ENCODE assay signal across 16 mouse cellular contexts in genomic region chr8:121880818-121881217, GRCm38 (mm10). TPM values are rescaled to one million over a fixed set of nuclear protein-coding genes. Genes with fewer than 3 reads are reported as not detected.
A peak's percentile ranks its signal among the peaks of the same experiment; 100 is the strongest.
DNase-seq lines count a peak whose midpoint lies in the region; ATAC-seq and TF ChIP-seq lines count a peak whose summit lies in the region.
"Had no signal": no experiment of that assay in that cellular context is flagged by ENCODE, and none has a peak within 500 bp of the region (broad histone marks: within the 10 kb centered on the region; RNA-seq: fewer than 3 reads in every experiment).

No protein-coding gene starts in this region.

- no peaks in the 10 kb centered on the region for H3K36me3 ChIP-seq in heart, adult 2 months (ENCODE audit: control insufficient read depth, insufficient read depth, low read length)
- peaks cover 44% of the 10 kb centered on the region for H3K36me3 ChIP-seq in midbrain, embryonic 13.5 days

- no peak for TF ChIP-seq EP300 in heart, adult 2 months (IDR thresholded peaks at IDR 0.05; ENCODE audit: insufficient read depth, low read depth, low read length)

- 73% methylated on average over 1 of the region's 1 CpGs for WGBS in heart, adult 2 months
- WGBS in lung, adult 2 months: 51% methylated on average over 1 of the region's 1 CpGs
- 85% methylated on average over 1 of the region's 1 CpGs for WGBS in midbrain, embryonic 13.5 days

- peak; percentile 68 for DNase-seq in heart, postnatal 4 days
- DNase-seq in heart, adult 2 months: no peak
- peak; percentile 63 for DNase-seq in lung, postnatal 10 days
- no peak for DNase-seq in lung, adult 2 months
- DNase-seq in R1 (ENCODE audit: low read depth, low spot score): peak; percentile 62
- peak; percentile 57 to 64 for DNase-seq in kidney, postnatal 4 days
- DNase-seq: adrenal gland, adult 8-10 months; cerebellum, adult 18-20 months; right cerebral cortex, postnatal 4 days; thymus, adult 18-20 months had no signal

- TF ChIP-seq CTCF in heart, adult 2 months (IDR thresholded peaks at IDR 0.05): no peak
- no peak for TF ChIP-seq CTCF in lung, adult 2 months (IDR thresholded peaks at IDR 0.05; ENCODE audit: insufficient read depth, low read length)

- no peak overlapping the region for H3K9ac ChIP-seq in heart, adult 2 months (ENCODE audit: low read depth, low read length)
- no peak overlapping the region for H3K9ac ChIP-seq in midbrain, embryonic 13.5 days (replicated peaks)
- H3K9ac ChIP-seq: embryonic facial prominence, embryonic 13.5 days; liver, embryonic 14.5 days; neural tube, embryonic 12.5 days had no signal

- no peaks in the 10 kb centered on the region for H3K79me2 ChIP-seq in heart, adult 2 months (replicated peaks; ENCODE audit: control insufficient read depth, insufficient read depth, low read length)

- intact Hi-C loops in heart, adult 2 months (cut with DNase I): no loop called here

- H3K27me3 ChIP-seq in heart, adult 2 months (ENCODE audit: control insufficient read depth, insufficient read depth, low read length): no peaks in the 10 kb centered on the region
- no peaks in the 10 kb centered on the region for H3K27me3 ChIP-seq in midbrain, embryonic 13.5 days
- H3K27me3 ChIP-seq: embryonic facial prominence, embryonic 13.5 days; neural tube, embryonic 12.5 days; Patski had no signal

- ATAC-seq in midbrain, embryonic 13.5 days: no peak
- ATAC-seq: hindbrain, postnatal 0 days; Patski had no signal

- TF ChIP-seq POLR2A in heart, adult 2 months (IDR thresholded peaks at IDR 0.05; ENCODE audit: insufficient read depth, low read depth, low read length): no peak
- TF ChIP-seq POLR2A in lung, adult 2 months (IDR thresholded peaks at IDR 0.05; ENCODE audit: borderline replicate concordance, extremely low read depth, low read depth, low read length): no peak

- no peaks in the 10 kb centered on the region for H3K9me3 ChIP-seq in midbrain, embryonic 13.5 days
- H3K9me3 ChIP-seq: embryonic facial prominence, embryonic 13.5 days; neural tube, embryonic 12.5 days had no signal

- H3K4me1 ChIP-seq in heart, adult 2 months (ENCODE audit: control insufficient read depth, insufficient read depth, low read length): no peaks in the 10 kb centered on the region
- H3K4me1 ChIP-seq in lung, adult 2 months (ENCODE audit: control insufficient read depth, insufficient read depth, low read length): no peaks in the 10 kb centered on the region
- H3K4me1 ChIP-seq in midbrain, embryonic 13.5 days (replicated peaks): no peaks in the 10 kb centered on the region
- H3K4me1 ChIP-seq: neural tube, embryonic 12.5 days had no signal

- H3K4me2 ChIP-seq in midbrain, embryonic 13.5 days (replicated peaks): no peak overlapping the region
- H3K4me2 ChIP-seq: embryonic facial prominence, embryonic 13.5 days; neural tube, embryonic 12.5 days had no signal

- H3K27ac ChIP-seq in heart, adult 2 months: no peak overlapping the region
- no peak overlapping the region for H3K27ac ChIP-seq in midbrain, embryonic 13.5 days
- H3K27ac ChIP-seq: embryonic facial prominence, embryonic 13.5 days; hindbrain, postnatal 0 days; liver, embryonic 14.5 days; neural tube, embryonic 12.5 days had no signal

- H3K4me3 ChIP-seq in heart, adult 2 months: no peak overlapping the region
- no peak overlapping the region for H3K4me3 ChIP-seq in lung, adult 2 months (replicated peaks; ENCODE audit: extremely low read depth, low read depth, low read length)
- H3K4me3 ChIP-seq in midbrain, embryonic 13.5 days (replicated peaks): no peak overlapping the region
- H3K4me3 ChIP-seq: embryonic facial prominence, embryonic 13.5 days; neural tube, embryonic 12.5 days had no signal

RNA-seq across cellular contexts. Expression of gene Slc7a5, which starts 26.7 kb away (rescaled TPM):
- total RNA-seq in heart, postnatal 4 days (2021): 10 to 100 TPM; 21.5 to 24.5 TPM
- 1 to 10 TPM; 3.1 to 4.6 TPM for total RNA-seq in heart, adult 2 months (2021)
- 5.0 and 5.2 TPM in 2 replicates for polyA plus RNA-seq in heart, adult 2 months (2012; rRNA removed)
- polyA plus RNA-seq in lung, adult 2 months (2012; rRNA removed): 11.4 and 12.1 TPM in 2 replicates
- polyA plus RNA-seq in midbrain, embryonic 13.5 days (2015; fragmentation: Nextera tagmentation; extraction: Ambion mirVana): 34.2 and 37.3 TPM in 2 replicates

RNA-seq across cellular contexts. Expression of gene Klhdc4, which starts 51.4 kb away (rescaled TPM):
- 10 to 100 TPM; 17.8 to 21.9 TPM for total RNA-seq in heart, postnatal 4 days (2021)
- total RNA-seq in heart, adult 2 months (2021): 10 to 100 TPM; 11.2 to 12.6 TPM
- polyA plus RNA-seq in heart, adult 2 months (2012; rRNA removed): 9.6 and 11.0 TPM in 2 replicates
- 32.9 and 36.1 TPM in 2 replicates for polyA plus RNA-seq in lung, adult 2 months (2012; rRNA removed)
- 45.5 and 45.7 TPM in 2 replicates for polyA plus RNA-seq in midbrain, embryonic 13.5 days (2015; fragmentation: Nextera tagmentation; extraction: Ambion mirVana)

Comparison
In these comparisons a context has a peak if more than half of its experiments do, and no peak if none do; other contexts are left out.
1. DNase-seq: peak in heart, postnatal 4 days (single experiment), lung, postnatal 10 days (single experiment), R1 (single experiment) and kidney, postnatal 4 days (2 of 2); none in heart, adult 2 months (0 of 2) and lung, adult 2 months (single experiment).